Mouse (Mus musculus): ENCODE measurements around the gene Apod.
"Not testable (repeated sequence)": the region's sequence is repeated elsewhere in the genome, so short reads cannot be mapped to it uniquely, and the experiment has no call there.

The Apod gene

DNA sequence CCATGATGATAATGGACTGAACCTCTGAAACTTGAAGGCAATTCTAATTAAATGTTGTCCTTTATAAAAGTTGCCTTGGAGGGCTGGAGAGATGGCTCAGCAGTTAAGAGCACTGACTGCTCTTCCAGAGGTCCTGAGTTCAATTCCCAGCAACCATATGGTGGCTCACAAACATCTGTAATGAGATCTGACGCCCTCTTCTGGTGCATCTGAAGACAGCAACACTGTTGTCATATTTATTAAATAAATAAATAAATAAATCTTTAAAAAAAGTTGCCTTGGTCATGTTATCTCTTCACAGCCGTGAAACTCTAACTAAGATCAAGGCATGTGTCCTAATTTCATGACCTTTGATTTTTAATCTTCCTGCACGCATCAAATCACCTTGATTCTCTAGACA is 5.1 kb upstream of the Apod start:
- DNase-seq: not testable (repeated sequence)

DNA sequence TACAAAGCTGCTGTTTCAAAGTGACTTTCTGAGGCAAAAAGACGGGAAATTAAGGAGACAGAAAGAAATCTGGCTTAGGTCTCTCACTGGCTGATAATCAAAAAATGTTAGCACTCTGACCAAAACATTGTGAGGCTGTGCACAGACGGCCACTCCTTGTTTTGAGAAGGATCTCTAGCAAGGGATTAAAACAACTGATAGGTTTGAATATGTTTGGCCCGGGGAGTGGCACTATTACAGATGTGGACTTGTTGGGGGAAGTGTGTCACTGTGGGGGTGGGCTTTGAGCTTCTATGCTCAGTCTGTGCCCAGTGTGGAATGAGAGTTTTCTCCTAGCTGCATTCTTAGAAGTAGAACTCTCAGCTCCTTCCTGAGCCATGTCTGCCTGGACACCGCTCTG is 4.7 kb upstream of the Apod start:
- DNase-seq: no peak

DNA sequence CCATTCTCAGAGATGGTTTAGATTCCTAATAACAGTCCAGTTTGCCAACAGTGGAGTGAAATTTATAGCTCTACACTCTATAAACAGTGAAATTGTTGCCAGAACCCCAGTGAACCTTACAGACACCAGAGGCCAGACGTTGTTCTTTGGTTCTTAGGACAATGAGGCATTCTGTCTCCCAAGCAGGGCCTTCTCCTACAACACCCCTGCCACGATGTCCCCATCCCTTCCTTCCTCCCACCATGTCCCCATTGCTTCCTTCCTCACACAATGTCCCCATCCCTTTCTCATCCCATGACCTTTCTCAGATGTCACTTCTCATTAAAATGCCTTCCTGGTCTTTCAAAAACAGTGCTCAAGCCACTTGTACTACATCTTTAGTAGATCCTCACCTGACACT is 3.8 kb upstream of the Apod start:
- DNase-seq: no peak

DNA sequence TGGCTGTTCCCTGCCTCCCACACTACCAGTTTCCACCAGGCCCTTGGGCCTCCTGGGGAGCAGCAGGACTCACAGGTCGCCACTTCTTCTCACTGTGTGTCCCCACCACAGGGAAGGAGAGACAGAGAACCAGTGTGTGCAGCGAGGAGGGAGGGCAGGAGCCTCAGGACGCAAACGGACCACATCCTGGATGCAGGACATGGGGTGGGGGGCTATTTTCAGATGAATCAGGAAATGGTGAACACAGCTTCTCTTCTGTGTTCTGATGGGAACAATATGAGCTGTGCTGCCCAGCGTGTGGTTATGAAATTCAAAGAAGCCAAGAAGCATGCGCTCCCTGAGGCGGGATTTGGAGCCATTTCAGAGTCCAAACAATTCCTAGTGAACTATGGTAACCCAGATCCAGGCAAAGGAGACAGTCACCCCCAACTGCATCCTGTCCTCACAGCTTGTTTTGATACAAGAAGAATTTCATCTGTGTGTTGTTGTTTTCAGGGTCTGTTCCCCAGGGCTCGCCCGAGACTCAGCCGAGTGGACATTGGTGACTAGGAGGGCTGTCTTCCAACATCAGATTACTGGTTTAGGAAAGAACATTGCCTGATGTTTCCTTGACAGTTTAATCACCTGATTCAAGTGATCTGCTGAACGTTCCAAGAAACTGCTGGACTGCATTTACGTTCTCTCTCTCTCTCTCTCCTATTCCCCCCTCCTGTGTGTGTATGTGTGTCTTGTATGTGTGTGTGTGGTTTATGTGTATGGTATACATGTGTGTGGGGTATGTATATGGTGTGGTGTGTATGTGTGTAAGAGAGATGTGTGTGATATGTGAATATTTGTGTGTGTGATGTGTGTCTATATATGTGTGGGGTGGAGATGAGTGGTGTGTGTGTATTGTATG is 1.9 kb upstream of the Apod start:
- not testable (repeated sequence) for DNase-seq

DNA sequence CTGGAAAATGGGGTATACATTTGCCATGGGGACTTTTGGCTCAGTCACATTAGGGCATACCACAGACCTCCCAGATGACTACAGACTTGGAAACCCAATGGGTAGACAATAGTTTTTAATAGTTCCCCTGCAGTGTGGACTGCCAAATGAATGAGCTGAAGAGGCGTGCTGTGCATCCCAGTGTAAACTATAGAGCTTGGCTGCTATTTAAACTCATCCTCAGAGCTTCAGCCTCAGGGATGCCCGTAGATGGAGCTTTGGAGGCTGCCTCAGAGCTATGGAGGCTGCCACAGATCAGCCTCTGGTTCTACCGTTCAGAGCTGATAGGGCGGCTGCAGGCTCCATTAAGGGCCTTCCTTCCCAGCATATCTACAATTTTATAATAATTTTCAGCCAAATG is 686 bp upstream of the Apod start:
- DNase-seq: no peak

DNA sequence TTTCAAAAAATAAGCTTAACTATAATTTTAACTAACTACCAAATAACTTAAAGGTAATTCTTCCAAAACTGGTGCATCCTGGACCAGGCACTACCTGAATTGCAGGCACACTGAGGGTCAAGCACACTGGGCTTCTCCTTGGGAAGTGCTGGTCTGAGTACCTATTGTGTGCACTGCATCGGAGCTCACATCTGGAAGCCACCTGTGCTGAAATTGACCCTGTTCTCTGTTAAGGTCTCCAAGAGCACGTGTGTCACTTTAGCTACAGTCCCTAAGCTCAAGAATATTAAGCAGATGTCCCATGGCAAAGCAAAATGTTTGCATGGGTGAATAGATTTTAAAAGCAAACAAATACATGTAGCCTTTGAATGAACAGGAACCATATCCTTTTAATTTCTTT is 997 bp downstream of the Apod start:
- no peak for DNase-seq

DNA sequence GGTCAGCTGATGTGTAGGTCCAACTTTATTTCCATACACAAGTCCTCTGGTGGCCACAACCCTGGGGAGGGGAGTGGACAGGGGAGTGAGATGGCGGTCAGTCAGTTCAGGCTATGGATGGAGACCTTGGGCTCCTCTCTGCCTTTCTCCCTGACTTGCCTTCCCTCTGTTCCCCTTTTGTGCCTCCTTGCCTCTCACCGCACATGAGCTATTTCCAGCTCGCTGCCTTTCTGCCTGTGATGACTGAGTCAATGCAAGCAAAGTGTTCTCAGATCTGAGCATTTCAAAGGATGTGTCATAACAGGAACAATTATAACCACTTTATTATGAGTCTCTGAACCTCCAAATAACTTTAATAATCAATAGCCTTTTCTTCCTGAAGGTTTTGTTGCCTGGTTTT is 2.3 kb downstream of the Apod start:
- peak; percentile 24 for DNase-seq

DNA sequence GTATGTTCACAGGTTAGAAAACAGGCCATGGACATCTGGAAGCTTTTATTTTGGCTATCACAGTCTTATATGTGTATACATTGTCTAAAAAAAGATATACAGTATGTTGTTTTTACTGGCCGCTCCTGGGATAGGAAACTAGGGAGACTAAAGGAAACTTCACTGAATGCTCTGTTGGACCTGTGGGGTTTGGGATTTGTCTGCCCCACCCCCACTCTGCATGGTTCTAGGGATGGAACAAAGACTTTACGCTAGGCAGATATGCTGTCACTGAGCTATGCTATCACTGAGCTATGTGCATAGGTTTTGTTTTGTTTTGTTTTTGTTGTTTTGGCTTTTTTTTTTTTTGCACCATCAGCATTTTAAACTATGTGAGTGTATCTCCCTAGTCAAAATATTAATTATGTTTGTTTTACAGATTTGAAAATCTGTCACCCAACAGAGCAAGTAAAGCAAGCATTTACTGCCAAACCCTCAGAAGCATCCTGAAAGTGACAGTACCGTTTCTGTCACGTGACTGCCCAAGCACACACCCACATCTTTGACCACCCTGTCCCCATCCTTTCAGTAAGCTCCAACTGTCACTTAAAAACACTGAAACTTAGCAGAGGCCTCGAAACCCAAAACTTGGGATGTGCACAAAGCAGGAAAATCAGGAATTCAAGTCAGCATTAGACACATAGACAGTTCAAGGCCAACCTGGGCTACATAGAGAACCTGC is 9.2 kb downstream of the Apod start:
- DNase-seq: no peak

DNA sequence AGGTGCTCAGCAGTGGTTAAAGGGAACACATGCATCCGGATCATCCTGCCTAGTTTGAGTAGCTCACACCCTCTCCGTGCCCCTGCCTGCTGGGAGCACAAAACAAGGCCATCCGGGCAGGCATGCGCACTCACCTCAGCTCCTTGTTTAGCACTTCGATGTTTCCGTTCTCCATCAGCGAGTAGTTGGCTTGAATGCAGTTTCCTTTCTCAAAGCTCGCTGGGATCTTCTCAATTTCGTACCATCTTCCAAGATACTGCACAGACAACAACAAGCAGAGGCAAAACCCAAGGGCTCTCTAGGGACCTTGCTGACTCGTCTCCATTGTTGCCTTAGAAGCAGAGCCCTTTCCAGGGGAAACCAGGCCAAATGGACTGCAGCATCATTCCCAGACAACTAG is 11.3 kb downstream of the Apod start:
- DNase-seq: no peak

DNA sequence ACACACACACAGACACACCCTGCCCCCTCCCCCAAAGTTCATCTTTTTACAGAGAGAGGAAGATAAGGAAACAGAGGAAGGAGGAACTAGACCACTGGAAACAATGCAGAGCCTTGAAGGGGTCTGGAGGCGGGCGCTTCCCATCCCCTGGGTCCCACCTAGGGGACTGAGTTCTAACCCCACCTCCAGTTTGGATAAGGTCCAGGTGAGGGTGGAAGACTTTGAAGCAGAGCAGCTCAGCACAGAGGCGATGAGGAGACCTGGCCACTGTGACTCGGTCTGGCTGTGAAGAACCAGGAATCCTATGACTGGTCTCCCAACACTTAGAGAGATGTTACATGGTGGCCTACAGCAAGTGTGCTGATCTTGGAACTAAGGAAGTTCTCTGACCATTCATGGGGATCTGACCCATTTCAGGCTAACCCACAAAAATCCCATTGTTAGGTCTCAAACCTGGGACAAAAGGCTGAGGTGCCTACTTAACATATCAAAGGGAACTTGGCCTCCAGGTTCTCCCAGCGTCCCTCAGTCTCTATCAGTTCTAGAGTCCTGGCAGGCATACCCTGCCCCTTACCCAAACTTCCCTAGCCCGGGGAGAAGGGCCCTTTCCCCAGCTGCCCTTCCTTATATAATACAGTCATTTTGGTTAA is 13.6 kb downstream of the Apod start:
- DNase-seq: no peak

DNA sequence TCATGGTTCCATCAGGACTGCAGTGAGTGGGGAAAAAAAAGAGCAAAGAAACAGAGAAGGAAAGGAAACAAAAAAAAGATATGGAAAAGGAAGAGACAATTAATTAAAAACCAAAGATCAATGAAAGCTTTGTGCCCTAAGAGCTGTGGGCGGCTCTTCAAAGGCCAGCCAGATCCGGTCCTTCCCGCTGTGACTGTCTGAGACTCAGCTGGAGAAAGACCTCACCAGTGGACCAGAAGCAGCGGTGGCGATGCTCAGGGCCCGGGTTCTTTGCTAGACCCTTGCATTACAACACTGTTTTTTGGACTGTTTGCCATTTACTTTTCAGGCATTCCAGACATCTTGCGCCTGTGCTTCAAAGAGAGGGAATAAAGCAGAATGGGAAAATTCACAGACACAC is 14.1 kb downstream of the Apod start:
- no peak for DNase-seq

DNA sequence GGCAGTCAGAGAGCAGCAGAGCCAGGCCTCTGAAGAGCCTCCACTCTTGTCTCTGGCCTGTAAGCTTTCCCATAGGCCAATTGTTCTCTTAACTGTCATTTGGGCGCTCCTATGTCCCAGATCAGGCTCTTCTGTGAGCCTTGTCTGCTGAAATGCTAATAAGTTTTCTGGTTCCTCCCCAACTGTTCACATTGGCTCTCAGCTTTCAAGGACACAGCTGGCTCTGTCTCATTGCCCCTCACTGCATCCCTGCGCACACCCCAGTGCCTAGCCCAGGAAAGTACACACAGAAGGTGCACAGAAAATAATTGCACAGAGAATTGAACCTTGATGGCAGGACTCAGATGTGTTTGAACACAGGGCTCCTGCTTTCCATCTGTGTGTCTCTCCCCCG is 14.7 kb downstream of the Apod start:
- DNase-seq: no peak

DNA sequence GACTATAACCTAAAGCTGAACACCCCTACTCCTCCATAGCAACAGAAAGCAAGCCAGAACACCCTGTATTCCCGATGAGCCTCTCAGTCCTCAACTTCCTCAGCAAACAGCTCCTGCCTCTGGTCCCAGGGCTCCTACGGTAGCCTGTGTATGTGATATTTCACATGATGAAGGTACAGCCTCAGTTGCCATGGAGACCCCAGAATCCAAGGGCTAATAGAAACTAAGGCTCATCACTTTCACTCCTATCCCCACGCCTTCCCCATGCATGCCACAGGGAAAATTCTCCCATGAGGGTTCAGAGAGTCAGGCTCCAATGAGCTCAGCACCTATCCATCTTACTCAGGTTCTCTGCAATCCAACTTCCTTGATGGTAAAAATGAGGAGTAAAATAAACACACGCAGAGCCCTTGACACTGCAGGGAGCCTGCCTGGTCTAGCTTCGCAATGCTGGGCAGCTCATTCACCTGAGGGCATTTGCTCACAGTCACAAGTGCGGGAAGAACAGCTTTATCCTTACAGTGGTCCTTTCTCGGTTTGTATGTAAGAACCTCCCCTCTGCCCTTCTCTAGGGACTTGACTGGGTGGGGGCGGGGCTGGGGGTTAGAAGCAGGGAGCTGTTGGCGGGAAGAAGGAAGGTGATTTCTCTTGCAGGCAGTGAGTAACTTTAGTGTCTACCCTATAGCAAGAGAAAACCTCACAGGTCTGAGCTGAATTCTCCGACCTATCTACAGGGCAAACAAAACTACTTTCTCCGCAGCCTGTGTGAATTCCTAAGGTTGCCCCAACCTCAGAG is 15.2 kb downstream of the Apod start:
- DNase-seq: no peak

DNA sequence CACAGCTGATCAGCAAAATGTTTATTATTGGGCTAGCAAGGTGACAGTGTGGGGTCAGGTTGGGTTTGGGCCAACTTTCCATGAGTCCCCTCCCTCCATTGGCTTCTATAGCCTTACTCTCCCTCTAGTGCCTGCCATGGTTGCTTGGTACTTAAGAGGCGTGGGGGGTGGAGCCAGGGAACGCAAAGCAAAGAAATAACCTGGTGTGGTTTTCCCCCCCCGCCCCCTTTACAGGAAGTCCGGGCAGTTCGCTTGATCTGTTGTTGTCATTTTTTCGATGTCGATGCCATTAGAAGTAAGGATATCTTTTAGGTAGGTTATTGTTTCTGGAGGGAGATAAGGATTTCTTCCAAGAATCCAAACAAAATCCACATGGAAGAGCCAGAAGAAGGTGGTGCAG is 17.5 kb downstream of the Apod start:
- DNase-seq: no peak

DNA sequence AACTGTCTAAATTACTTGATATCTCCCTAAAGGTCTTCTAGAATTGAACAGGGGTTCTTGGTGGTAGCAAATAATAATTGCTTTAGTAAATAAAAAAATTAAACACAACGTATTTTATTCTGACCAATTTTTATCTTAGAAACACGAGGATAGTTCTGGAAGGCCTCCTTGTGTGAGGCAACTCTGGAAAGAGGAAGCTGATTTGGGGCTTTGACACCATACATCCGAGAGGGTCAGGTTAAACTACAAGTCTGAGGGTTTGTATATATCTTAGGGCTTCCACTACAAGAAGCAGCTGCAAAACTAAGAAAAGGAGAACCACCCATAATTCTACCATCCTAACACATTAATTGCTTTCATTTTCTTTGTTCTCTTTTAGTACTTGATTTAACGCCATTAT is 20.8 kb downstream of the Apod start:
- no peak for DNase-seq

DNA sequence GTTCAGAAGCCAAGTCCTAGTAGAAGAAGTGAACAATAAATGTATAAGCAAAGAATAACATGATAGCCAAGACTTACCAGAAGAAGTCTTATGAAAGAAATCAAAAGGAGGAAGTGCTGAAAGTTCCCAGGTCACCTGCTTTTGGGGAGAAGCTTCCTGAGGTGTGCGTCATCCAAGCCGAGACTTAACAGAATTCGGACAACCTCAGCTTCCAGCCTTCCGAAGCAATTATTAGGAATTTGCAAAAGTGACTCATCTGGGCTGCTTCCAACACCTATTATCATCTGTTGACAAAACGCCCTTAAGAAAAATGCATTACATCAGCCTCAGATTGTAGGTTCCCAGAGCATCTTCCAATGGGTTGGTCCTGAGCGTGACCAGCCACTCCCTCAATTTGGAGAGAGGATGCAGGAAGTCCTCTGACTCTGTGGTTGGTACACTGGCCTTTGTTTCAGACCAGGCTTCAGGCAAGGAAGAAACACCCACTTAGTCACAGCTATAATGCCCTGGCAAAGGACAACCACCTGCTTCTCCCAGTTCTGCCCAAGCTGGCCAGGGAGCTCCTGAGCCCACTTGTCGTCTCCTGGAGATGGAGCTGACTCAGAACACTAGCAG is 23.8 kb downstream of the Apod start:
- no peak for DNase-seq

DNA sequence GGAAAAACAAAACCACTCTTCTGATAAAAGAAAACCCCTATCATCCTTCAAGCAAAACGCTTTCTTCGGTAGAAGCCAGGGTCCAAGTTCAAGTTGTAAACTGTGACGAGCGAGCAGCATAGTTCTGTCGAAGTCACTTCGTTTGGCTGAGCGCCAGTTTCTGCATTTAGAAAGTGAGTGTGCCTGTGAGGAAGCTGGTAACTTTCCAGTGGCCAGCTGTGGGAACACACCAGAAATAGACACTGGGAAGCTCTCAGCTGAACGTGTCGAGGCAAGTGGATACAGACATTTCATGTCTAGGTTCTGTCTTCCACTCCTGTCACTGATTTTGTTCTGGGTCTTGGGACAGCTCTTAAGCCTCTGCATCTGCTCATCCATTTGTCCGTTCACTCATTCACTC is 24.3 kb downstream of the Apod start:
- DNase-seq: peak; percentile 67

DNA sequence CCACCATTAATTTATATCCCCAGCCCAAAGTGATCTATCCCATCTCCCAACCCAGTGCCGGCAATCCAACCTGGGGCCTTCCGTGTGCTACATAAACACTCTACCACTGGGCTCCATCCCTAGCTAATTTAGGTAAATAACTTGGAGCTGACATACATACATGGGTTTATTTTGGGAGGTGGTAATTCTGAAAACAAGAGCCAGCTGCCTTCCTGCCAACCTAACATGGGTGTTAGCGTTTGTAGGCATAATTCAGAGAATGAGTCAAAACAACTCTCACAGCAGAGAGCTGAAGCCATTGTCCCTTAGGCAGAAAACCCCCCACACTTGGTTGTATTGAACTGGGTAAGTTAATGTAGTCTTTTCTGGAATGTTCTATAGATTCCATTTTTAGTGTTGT is 26.9 kb downstream of the Apod start:
- DNase-seq: no peak

DNA sequence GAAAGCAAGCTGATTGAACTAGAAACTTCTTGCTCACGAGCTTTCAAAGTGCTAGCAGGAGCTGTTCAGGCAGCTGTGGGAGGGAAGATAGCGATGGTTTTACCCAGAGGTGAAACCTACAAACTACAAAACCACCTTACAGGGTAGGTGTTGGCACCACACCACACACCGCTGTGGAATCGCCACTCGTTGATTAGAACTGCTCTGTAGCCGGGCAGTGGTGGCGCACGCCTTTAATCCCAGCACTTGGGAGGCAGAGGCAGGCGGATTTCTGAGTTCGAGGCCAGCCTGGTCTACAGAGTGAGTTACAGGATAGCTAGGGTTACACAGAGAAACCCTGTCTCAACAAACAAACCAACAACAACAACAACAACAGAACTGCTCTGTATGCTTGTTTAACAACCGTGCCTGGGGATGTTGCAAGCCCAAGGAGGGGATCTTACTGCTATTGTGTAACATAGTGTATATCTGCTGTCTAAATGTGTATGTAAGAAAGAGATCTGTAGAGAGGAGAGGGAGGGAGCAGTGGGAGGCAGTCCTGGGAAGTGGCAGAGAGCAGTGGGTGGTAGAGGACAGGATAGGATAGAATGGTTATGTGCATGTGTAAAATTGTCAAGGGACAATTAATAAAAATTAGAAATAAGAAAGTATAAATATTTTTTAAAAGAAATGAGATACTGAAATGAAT is 27.7 kb downstream of the Apod start:
- DNase-seq: no peak

DNA sequence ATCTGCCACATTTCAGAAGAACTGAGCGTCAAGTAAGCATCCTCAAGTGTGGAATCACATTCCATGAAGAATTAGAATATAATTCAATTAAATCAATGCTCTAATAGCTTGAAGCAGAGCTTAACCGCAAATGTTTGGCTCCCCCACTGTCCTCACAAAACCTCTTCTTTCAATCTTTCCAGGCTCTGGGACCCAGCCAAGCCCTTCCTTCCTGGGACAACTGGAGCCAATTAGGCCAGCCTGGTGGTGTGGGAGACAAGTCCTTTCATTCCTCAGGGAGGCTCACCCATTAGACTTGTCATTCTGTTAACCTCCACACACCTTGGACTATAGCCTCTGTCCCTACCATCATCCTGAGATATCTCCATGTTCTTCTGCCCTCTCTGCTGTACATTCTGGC is 32.6 kb downstream of the Apod start:
- no peak for DNase-seq

DNA sequence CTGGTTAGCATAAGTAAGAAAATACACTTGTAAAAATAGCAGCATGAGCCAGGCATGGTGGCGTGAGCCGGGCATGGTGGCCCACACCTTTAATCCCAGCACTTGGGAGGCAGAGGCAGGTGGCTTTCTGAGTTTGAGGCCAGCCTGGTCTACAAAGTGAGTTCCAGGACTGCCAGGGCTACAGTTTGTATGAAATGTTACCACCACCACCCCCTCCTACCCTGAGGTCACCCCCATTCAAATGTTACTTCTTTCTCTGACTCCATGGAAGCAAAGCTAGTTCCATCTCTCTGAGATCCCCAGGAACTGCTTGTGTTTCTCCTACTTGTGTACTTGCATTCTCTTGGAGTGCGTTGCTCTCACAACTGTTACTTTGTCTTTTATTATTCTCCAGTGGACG is 34.4 kb downstream of the Apod start:
- DNase-seq: no peak

DNA sequence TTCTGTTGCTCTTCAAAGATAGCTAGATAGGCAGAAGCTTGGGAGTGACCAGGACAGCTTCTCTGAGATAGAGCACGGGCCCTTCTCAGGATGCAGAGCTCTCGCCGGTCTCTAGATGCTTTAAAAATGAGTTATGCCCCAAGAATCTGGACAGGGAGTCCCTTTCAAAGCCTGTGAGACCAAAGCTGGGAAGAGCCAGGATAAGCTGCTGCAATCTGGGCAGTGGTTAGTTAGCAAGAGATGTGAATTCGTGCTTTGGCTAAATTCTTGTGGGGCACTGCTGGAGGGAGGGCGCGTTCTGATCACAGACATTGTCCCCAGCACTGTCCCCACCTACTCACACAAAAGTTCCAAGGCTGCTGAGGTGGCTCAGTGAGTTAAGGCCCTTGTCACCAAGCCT is 36.0 kb downstream of the Apod start:
- no peak for DNase-seq

Measured in right cerebral cortex, postnatal 25 days (tissue).